Mouse (Mus musculus) megakaryocyte progenitor cell, adult 5-6 weeks (primary cell): ENCODE data around the gene Vmn1r88. TPM values are rescaled to one million over a fixed set of nuclear protein-coding genes. Genes with fewer than 3 reads are reported as not detected.

Experiments used
- ATAC-seq: replicated peaks from 2 replicates; pipeline ENCODE4 v1.8.0; 2016; ENCODE audit warnings: mild to moderate bottlenecking, moderate TSS enrichment, inconsistent platforms; ENCODE audit not compliant: poor library complexity
- total RNA-seq, 2 experiments: library from RNA; stranded (forward) in 1 of 2; stranded (reverse) in 1 of 2; fragments of 157-497, 149-512 nt in 1 of 2; fragments of 200-1000 nt in 1 of 2; gene quantifications; 2 replicates each; pipeline versions ENCODE4 v1.2.3 to v1.2.4; 2015 to 2017

The Vmn1r88 gene
- total RNA-seq (2015) = 0.02 and 0.12 TPM in 2 replicates
- under 0.01 TPM in 1 of 2 replicates, not detected in the other for total RNA-seq (2017)

DNA sequence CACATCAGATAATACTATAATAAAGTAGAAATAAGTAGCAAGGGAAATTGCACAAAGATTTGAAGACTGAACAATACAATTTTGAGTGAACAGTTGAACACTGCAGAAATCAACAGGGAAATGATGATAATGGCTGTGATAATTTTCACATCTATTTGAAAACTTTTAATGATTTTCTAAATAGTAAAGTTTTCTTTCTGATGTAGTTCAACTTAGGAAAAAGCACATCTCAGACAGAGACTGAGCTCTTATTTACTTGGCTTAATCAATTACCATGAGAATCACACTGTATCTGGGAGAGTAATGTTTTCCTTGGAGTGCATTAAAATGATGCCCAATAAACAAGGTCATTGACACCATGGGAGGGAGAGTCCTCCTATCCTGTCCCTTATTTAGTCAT is at the start of gene Vmn1r88:
Vmn1r88 (plus strand) TSS at position 301 of the 400 bp plus-strand sequence.
- no peak for ATAC-seq

GRCm38 (mm10) chr7:13119817-13120216 is 39.6 kb upstream of the Vmn1r88 start, which contains the start of gene Vmn1r86:
Gene Vmn1r86 (minus strand): TSS chr7:13119917.
- ATAC-seq = no peak

GRCm38 (mm10) chr7:13123554-13124153 is 35.7 kb upstream of the Vmn1r88 start:
- ATAC-seq = peak; percentile 99

DNA sequence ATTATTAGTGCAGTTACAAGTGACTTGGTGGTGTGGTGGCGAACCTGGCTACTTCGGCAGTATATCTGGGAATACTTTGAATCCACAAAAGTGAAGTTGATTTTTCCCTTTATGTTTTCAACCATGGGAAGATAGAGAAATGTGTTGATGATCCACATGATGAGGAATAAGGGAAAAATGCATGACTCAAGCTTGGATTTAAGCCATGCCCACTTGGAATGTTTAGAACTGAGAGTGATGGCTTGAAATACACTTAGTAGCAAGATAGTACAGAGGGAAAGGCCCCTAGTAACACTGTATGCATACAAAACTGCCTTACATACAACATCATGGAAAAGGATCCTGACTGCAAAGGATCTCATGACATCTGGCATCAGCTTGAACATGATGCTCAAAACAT is 27.5 kb upstream of the Vmn1r88 start:
- no peak for ATAC-seq

DNA sequence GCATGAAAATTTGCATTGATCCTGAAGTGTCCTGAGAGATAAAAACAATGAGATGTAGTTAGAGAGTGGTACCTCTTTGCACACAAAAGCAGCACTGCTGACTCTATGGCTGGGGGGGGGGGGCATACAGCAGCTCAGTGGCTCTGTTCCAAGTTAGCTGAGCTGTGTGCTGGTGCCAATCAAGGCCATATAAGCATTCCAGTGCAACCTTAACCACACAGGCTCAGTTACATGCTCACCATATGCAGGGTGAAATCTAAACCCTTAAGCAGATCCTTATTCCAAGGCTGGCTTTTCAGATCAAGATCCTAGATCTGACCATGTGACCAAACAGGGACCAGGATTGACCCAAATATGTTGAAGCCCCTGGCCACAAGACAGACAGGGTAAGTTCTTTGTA is 22.0 kb upstream of the Vmn1r88 start:
- no peak for ATAC-seq

- no peak for ATAC-seq
Observed at GRCm38 (mm10) chr7:13140057-13140456, 19.3 kb upstream of the Vmn1r88 start, which contains the start of gene Vmn1r87. Gene Vmn1r87 (minus strand): TSS chr7:13140157.

- no peak for ATAC-seq
Observed at GRCm38 (mm10) chr7:13212720-13213119, 53.4 kb downstream of the Vmn1r88 start, which contains the start of gene Vmn1r89. Gene Vmn1r89 (plus strand): TSS chr7:13213020.

Other genes starting within 250 kb of the Vmn1r88 start
- gene Rps5, start 237.3 kb upstream of the Vmn1r88 start, total RNA-seq (2015) = 3,071 and 3,115 TPM in 2 replicates
- gene Rps5, start 237.3 kb upstream of the Vmn1r88 start, total RNA-seq (2017) = 1,264 and 1,790 TPM in 2 replicates
- 0.76 and 1.0 TPM in 2 replicates for gene Rnf225, start 232.2 kb upstream of the Vmn1r88 start, total RNA-seq (2015)
- gene Rnf225, start 232.2 kb upstream of the Vmn1r88 start, total RNA-seq (2017) = 0.57 and 0.62 TPM in 2 replicates
- 3.9 and 4.0 TPM in 2 replicates for gene Zfp324, start 193.7 kb upstream of the Vmn1r88 start, total RNA-seq (2015)
- 6.5 and 8.5 TPM in 2 replicates for gene Zfp324, start 193.7 kb upstream of the Vmn1r88 start, total RNA-seq (2017)
- 3.1 and 4.4 TPM in 2 replicates for gene Zfp446, start 181.7 kb upstream of the Vmn1r88 start, total RNA-seq (2015)
- 2.6 and 3.3 TPM in 2 replicates for gene Zfp446, start 181.7 kb upstream of the Vmn1r88 start, total RNA-seq (2017)
- gene Slc27a5, start 161.4 kb upstream of the Vmn1r88 start, total RNA-seq (2015) = not detected in 2 replicates
- gene Slc27a5, start 161.4 kb upstream of the Vmn1r88 start, total RNA-seq (2017) = not detected in 2 replicates
- 389 and 409 TPM in 2 replicates for gene Trim28, start 160.5 kb upstream of the Vmn1r88 start, total RNA-seq (2015)
- gene Trim28, start 160.5 kb upstream of the Vmn1r88 start, total RNA-seq (2017) = 506 and 507 TPM in 2 replicates
- gene Zbtb45, start 149.5 kb upstream of the Vmn1r88 start, total RNA-seq (2015) = 11.4 and 13.8 TPM in 2 replicates
- 7.8 and 9.8 TPM in 2 replicates for gene Zbtb45, start 149.5 kb upstream of the Vmn1r88 start, total RNA-seq (2017)
- 145 and 150 TPM in 2 replicates for gene Chmp2a, start 124.8 kb upstream of the Vmn1r88 start, total RNA-seq (2015)
- 168 and 203 TPM in 2 replicates for gene Chmp2a, start 124.8 kb upstream of the Vmn1r88 start, total RNA-seq (2017)
- gene Ube2m, start 121.3 kb upstream of the Vmn1r88 start, total RNA-seq (2015) = 150 and 160 TPM in 2 replicates
- 123 and 179 TPM in 2 replicates for gene Ube2m, start 121.3 kb upstream of the Vmn1r88 start, total RNA-seq (2017)
- 0.37 and 1.1 TPM in 2 replicates for gene Mzf1, start 104.8 kb upstream of the Vmn1r88 start, total RNA-seq (2015)
- gene Mzf1, start 104.8 kb upstream of the Vmn1r88 start, total RNA-seq (2017) = 0.25 and 1.1 TPM in 2 replicates
- not detected in 2 replicates for gene Vmn1r85, start 64.4 kb upstream of the Vmn1r88 start, total RNA-seq (2015)
- gene Vmn1r85, start 64.4 kb upstream of the Vmn1r88 start, total RNA-seq (2017) = not detected in 2 replicates
- not detected in 2 replicates for gene Vmn1r86, start 39.7 kb upstream of the Vmn1r88 start, total RNA-seq (2015)
- not detected in 2 replicates for gene Vmn1r86, start 39.7 kb upstream of the Vmn1r88 start, total RNA-seq (2017)
- not detected in 2 replicates for gene Vmn1r87, start 19.4 kb upstream of the Vmn1r88 start, total RNA-seq (2015)
- gene Vmn1r87, start 19.4 kb upstream of the Vmn1r88 start, total RNA-seq (2017) = not detected in 2 replicates
- gene Vmn1r89, start 53.5 kb downstream of the Vmn1r88 start, total RNA-seq (2015) = not detected in 2 replicates
- not detected in 2 replicates for gene Vmn1r89, start 53.5 kb downstream of the Vmn1r88 start, total RNA-seq (2017)
- 113 and 128 TPM in 2 replicates for gene Lig1, start 117.7 kb downstream of the Vmn1r88 start, total RNA-seq (2015)
- 76.5 and 96.9 TPM in 2 replicates for gene Lig1, start 117.7 kb downstream of the Vmn1r88 start, total RNA-seq (2017)
- gene Zswim9, start 119.2 kb downstream of the Vmn1r88 start, total RNA-seq (2015) = 2.4 and 3.2 TPM in 2 replicates
- 3.4 and 4.7 TPM in 2 replicates for gene Zswim9, start 119.2 kb downstream of the Vmn1r88 start, total RNA-seq (2017)
- 0.89 and 1.2 TPM in 2 replicates for gene Pla2g4c, start 165.1 kb downstream of the Vmn1r88 start, total RNA-seq (2015)
- 1.5 and 1.8 TPM in 2 replicates for gene Pla2g4c, start 165.1 kb downstream of the Vmn1r88 start, total RNA-seq (2017)
- gene Cabp5, start 238.6 kb downstream of the Vmn1r88 start, total RNA-seq (2015) = not detected in 2 replicates
- gene Cabp5, start 238.6 kb downstream of the Vmn1r88 start, total RNA-seq (2017) = not detected in 2 replicates